Mouse (Mus musculus) kidney, adult 9 months (tissue): ENCODE data around the gene 2310007B03Rik.

Source experiments
- DNase-seq: peaks from one replicate; pipeline ENCODE4 v3.0.0; 2022

Gene 2310007B03Rik

DNA sequence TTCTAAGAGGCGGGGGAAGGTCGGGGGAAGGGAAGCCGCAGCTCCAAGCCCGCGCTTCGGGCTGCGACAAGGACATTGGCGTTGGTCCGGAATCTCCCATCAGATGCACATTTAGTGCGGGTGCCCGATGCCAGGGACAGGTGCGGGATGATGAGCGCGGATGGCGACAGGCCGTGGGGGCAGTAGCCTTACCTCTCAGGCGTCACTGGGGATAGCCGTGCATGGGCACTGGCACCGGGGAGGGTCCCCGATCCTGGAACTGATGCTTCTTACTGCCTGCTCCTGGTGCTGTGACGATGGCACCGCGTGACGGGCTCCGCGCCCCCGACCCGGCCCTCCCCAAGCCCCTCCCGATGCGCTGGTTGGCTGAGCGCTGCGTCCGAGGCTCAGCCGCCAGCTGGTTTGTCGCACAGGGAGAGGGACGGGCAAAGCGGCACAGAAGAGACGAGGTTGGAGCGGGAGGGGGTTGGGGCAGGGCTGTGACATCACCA, 59.1 kb downstream of the 2310007B03Rik start, which contains the start of gene Kif1a:
Kif1a (minus strand) TSS at position 381 of the 491 bp plus-strand sequence.
- no peak for DNase-seq
